Mouse (Mus musculus) macrophage (primary cell): ENCODE data around the gene Strbp. TPM values are rescaled to one million over a fixed set of nuclear protein-coding genes. Genes with fewer than 3 reads are reported as not detected.

ENCODE experiments used
- H3K27ac ChIP-seq: fragments of 350-480 bp; formaldehyde crosslinking; 2 replicates; pipeline ENCODE4 v1.9.0; 2021
- H3K36me3 ChIP-seq: fragments of 350-480 bp; formaldehyde crosslinking; 2 replicates; pipeline ENCODE4 v1.9.0; 2021; ENCODE audit errors: inconsistent target
- H3K4me3 ChIP-seq: fragments of 350-480 bp; formaldehyde crosslinking; 2 replicates; pipeline ENCODE4 v1.9.0; 2021; ENCODE audit errors: inconsistent target
- H3K79me2 ChIP-seq: fragments of 350-480 bp; formaldehyde crosslinking; 2 replicates; pipeline ENCODE4 v1.9.0; 2021; ENCODE audit errors: inconsistent target
- WGBS: methylation state at CpG from one replicate; pipeline ENCODE4 v1.1.7; 2026; ENCODE audit warnings: inconsistent platforms; ENCODE audit not compliant: missing documents; 5-methylcytosine and 5-hydroxymethylcytosine counted together
- polyA plus RNA-seq: library from polyadenylated mRNA; stranded (reverse); fragments of 250-400 nt; gene quantifications from 3 replicates; pipeline ENCODE4 v1.2.4, GENCODE M21; 2018; ENCODE audit warnings: inconsistent platforms

The Strbp gene
- polyA plus RNA-seq, 1 experiment from 2014 or later, result 3.2 TPM

DNA sequence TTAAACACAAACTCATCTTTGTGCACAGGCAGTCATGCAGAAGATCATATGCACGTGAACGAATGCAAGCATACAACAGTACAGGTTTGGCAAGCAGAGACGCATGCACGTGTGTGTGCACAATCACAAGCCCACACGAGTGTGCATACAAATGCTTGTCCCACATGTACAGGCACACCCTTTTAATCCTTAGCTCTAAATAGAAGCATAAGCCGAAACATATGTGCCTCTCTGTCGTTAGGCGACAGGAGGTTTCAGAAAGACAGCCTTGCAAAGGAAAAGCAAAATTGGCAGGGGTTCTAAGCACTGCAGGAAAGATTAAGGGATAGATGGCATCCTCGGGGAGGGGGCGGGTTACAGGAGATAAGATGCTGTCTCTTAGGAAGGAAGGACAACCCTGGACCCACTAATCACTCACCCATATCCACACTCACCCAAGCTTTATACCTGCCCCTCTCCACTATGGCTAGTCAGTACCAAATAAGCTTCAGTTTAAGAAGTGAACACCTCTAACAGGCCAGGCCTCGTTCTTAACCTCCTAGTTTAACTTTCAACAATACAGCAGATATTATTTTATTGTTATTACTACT lies 19.9 kb upstream of the Strbp start:
- Histone ChIP-seq H3K79me2 (no peaks in the 10 kb centered on the region), H3K4me3 (no peak overlapping the region), H3K27ac (no peak overlapping the region), H3K36me3 (no peaks in the 10 kb centered on the region)
- WGBS, result 92% methylated on average over 11 of the region's 11 CpGs

DNA sequence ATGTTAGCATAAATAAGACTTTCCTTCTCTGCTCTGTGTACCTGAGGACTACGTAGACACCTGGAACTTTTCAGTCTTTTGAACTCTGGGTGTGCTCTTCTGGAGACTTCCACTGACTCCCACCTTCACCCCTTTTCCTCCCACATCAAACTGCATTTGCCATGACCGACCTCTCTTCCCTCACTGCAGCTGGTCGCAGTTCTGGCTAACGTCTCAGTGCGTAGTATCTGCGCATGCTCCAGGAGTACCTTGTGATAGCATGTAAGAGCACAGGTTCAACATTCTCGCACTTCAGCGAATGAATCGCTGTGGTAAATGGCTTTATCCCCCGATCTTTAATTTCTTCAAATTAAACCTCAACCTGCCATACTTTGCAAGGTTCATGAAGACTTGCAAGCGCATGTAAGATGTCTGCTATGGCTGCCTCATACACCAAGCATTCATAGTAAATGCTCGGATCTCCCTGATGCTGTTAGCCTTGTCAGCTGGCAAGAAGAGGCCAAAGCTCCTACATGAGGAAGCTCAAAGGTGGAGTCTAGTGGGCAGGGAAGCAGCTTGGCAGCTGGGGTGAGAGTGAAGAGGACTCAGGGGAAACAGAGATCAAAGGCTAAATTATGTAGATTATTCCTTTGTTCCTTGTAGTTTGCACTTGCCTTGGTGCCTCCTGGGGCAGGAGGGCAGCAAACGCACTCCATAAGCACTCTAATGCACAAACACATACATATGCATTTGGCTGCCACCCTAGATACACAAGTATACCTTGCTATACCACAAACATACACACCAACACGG lies 19.2 kb upstream of the Strbp start:
- WGBS, result 94% methylated on average over 14 of the region's 14 CpGs
- no peak overlapping the region for H3K27ac ChIP-seq

DNA sequence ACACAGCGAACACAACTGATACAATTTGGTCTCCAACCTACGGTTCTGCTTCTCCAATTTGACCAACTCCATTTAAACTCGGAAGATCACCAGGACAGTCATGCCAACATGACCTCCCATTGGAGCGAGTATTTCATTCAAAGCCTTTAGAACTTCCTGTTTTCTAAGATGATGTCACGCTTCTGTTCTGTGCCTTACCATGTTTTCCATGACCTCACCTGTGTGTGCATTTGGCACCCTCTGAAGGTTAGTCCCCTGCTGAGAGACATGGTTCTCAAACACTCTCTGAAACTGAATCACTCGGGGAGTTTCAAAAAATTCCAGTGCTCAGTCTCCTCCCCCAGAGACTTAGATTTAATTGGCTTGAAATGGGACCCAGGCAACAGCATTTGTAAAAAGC lies 12.6 kb upstream of the Strbp start:
- WGBS, result 81% methylated on average over 6 of the region's 6 CpGs
- H3K79me2 ChIP-seq, result no peaks in the 10 kb centered on the region
- H3K4me3 ChIP-seq, result no peak overlapping the region
- H3K27ac ChIP-seq, result no peak overlapping the region
- no peaks in the 10 kb centered on the region for H3K36me3 ChIP-seq

More for the DNA sequence above, 19.2 kb upstream of the Strbp start:
- H3K79me2 ChIP-seq, result no peaks in the 10 kb centered on the region
- no peak overlapping the region for H3K4me3 ChIP-seq
- H3K36me3 ChIP-seq, result no peaks in the 10 kb centered on the region

DNA sequence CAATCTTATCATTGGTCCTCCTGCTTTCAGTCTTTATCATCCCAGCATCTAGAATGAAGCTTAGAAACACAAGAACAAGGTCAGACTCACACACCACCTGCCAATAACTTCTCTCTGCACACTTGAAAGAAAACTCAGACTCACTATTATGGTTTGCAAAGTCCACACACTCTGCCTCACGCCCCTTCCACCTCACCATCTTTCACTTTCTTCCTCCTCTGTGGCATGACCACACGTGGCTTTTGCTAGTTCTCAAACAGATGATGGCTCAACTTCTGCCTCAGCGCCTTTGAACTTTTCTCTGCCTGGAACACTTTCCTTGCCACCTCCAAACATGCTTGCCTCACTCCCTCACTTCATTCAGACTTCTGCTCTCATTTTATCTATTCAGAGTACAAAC lies 11.7 kb upstream of the Strbp start:
- 13% methylated on average over 3 of the region's 3 CpGs for WGBS
- Histone ChIP-seq H3K36me3 (no peaks in the 10 kb centered on the region), H3K79me2 (no peaks in the 10 kb centered on the region), H3K4me3 (no peak overlapping the region), H3K27ac (no peak overlapping the region)

DNA sequence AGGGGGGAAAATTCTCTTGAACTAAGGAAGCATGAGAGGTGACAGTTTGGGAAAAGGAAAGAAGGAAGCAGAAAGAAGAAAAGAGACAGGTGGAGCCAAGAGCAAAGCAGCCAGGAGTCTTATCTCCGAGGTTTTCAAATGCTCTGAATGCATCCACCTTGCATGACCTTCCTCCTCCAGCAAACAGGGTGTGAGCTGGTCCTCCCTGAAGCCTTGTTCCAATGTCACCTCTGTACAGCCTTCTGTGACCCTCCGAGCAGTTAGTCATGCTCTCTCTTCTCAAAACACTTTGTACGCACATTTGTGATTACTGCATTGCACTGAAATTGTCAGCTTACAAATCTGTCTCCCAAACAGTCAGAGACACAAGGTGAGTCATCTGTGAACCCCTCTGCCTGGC lies 9.4 kb upstream of the Strbp start:
- Histone ChIP-seq H3K36me3 (no peaks in the 10 kb centered on the region), H3K27ac (no peak overlapping the region), H3K4me3 (no peak overlapping the region), H3K79me2 (no peaks in the 10 kb centered on the region)
- 94% methylated on average over 3 of the region's 3 CpGs for WGBS

DNA sequence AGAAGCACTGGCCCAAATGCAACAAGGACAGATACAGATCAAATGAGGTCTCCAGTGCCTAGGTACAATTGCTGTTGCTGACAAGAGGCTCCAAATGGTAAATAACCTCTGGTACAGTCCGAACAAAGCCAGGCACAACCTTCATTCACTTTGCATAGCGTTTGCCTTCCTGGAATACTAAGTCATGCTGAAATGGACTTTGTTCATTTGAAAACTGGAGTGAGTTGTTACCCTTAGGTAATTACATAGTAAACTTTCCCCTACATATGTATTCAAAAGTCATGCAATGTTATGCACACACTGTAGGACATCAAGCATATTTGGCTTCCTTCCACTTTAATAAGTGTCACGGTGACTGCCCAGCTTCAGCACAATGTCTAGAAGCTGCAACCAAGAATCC lies 5.2 kb upstream of the Strbp start:
- Histone ChIP-seq H3K79me2 (no peaks in the 10 kb centered on the region), H3K4me3 (no peak overlapping the region), H3K36me3 (no peaks in the 10 kb centered on the region), H3K27ac (no peak overlapping the region)
- WGBS, result 95% methylated on average over 3 of the region's 3 CpGs

DNA sequence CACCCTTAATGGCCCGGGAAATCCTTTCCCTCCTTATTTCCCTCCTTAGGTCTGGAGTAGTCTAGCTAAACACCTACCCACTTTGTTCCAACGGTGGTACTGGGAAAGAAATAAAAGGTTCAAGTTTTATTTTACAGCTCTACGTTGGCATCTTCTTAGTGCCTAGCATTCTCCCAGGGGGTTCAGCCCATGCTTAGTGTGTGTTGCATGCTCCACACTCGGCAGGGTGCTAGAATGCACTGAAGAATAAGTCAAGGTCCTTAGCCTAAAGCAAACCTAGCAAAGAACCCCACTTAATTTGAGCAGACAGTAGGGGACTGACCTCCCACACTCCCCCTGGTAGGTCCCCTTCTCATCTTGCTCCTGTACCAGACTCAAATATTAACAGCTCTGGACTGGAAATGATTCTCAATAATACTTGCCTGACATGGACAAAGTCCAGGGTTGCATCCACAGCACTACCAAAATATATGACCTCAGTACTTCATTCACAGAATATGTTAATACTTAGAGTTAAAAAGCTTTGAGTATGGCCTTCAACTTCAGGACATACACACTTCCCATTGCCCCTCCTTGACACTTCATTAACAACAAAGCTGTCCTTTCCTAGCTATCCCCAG lies 592 bp upstream of the Strbp start:
- Histone ChIP-seq H3K36me3 (no peaks in the 10 kb centered on the region), H3K79me2 (no peaks in the 10 kb centered on the region), H3K4me3 (peak overlapping the region; percentile 45; the same call in 1 of the 2 replicates), H3K27ac (no peak overlapping the region)
- 44% methylated on average over 4 of the region's 4 CpGs for WGBS

DNA sequence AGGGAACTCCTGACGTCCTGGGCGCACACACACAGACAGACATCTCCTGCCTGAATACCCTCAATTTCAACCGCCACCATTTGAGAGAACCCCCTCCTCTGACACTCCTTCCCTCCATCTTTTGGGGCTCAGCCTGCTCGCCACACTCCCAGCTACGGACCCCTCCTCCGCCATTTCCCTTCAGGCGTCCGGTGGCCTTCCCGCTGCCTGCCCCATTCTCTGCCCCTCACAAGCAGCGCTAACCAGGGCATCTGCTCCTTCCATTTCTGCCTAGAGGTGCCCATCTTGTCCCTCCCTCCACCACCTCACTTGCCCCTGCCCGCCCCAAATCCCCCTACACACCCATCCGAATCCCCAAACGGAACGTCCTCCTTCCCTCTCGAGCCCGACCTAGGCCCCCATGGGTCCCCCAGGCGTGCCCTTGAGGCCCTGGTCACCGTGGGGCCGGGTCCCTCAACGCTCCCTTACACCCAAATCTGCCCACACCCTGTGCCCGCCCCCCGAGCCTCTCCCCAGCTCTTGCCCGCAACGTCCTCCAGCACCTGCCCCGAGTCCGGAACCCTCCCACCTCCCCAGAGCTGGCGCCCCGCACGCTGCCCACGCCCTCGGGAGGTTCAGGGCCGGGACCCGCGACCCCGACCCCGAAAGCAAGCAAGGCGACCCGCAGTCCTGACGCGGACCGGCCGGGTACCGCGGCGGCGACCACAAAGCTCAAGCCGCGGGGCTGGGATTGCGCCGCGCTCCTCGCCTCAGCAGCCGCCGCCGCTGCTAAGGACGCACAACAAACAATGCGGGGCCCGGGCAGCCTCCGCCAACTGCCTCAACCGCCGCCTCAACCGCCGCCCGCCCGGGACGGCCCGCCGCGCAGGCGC lies 1.1 kb downstream of the Strbp start:
- Histone ChIP-seq H3K36me3 (no peaks in the 10 kb centered on the region), H3K4me3 (peak overlapping the region; percentile 10; the same call in 1 of the 2 replicates), H3K27ac (no peak overlapping the region), H3K79me2 (no peaks in the 10 kb centered on the region)
- 4% methylated on average over 69 of the region's 70 CpGs for whole genome bisulfite sequencing

DNA sequence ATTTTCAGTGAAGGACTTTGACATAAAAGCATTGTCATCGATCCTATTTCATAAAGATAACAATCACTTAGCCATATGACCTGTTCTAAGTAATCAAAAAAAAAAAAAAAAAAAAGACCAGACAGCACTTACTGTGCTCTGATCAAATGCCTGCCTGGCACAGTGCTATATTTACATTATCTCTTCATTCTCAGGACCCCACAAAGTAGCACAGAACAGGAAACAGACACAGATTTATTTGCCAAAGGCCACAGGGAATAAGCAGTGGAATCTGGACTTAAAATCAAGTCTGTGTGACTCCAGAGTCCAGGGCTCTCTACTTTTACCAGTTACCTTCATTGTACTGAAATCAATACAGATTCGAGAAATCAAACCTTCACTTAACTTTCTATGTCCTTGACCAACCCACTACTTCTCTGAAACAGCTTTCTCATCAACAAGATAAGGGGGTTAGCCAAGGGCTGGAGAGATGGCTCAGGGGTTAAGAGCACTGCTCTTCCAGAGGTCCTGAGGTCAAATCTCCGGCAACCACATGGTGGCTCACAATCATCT lies 14.5 kb downstream of the Strbp start:
- Histone ChIP-seq H3K36me3 (no peaks in the 10 kb centered on the region), H3K4me3 (no peak overlapping the region), H3K27ac (no peak overlapping the region), H3K79me2 (no peaks in the 10 kb centered on the region)
- WGBS, result 84% methylated on average over 3 of the region's 3 CpGs

DNA sequence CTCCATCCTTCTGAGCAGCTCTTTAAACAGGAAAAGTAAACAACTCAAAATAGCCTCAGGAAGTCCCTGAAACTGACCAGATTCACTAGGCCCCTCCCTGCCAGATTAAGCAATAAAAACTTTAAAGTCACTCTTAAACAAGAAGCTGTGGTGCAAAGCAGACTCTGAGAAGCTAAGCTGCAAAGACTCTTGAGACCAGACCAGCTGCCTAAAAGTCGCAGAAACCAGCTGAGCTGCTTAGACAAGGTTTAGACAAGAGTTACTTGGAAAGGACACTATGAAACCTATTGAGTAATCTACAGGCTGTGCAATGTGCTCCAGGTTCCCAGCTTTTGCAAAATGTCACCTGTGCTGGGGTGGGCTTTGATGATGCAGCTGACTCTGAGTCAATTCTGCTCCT lies 16.6 kb downstream of the Strbp start:
- no peak overlapping the region for H3K27ac ChIP-seq
- WGBS, result 100% methylated on average over 1 of the region's 1 CpGs

DNA sequence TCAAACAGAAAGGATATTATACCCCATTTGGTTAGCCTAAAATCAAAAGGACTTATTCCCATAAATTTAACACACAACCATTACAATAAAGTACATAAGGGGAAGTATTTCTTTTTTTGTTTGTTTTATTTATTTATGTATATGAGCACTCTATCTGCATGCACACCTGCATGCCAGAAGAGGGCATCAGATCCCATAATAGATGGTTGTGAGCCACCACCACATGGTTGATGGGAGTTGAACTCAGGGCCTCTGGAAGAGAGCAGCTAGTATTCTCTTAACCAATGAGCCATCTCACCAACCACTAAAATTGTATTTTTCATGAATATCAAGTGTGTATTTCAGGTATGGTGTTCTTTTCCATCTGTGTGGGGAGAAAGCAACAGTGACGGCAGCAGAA lies 18.8 kb downstream of the Strbp start:
- 100% methylated on average over 1 of the region's 1 CpGs for WGBS
- H3K4me3 ChIP-seq, result no peak overlapping the region
- no peaks in the 10 kb centered on the region for H3K79me2 ChIP-seq
- H3K36me3 ChIP-seq, result no peaks in the 10 kb centered on the region
- no peak overlapping the region for H3K27ac ChIP-seq

More for the DNA sequence above, 16.6 kb downstream of the Strbp start:
- Histone ChIP-seq H3K4me3 (no peak overlapping the region), H3K79me2 (no peaks in the 10 kb centered on the region), H3K36me3 (no peaks in the 10 kb centered on the region)

DNA sequence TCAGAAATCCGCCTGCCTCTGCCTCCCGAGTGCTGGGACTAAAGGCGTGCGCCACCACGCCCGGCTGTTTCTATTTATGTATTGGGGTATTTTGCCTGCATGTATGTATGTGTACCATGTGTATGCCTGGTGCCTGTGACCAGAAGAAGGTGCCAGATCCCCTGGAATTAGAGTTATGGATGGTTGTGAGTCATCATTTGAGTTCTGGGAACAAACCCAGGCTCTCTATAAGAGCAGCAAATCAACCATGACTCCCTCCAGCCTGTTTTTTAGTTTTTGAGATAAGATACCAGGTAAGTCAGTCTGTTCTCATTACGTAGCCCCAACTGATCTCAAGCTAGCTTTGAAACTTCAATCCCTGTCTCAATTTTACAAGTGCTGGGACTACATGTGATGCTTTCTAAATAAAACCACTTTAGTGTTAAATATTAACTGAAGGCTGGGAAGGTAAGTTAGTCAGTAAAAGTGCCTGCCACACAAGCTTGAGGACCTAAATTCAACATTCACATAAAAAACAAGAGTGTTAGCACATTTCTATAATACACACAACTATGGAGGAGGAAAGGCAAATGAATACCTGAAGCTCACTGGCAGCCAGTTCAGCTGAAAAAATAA lies 21.4 kb downstream of the Strbp start:
- Histone ChIP-seq H3K4me3 (no peak overlapping the region), H3K27ac (no peak overlapping the region), H3K36me3 (no peaks in the 10 kb centered on the region), H3K79me2 (no peaks in the 10 kb centered on the region)
- WGBS, result 97% methylated on average over 7 of the region's 7 CpGs

DNA sequence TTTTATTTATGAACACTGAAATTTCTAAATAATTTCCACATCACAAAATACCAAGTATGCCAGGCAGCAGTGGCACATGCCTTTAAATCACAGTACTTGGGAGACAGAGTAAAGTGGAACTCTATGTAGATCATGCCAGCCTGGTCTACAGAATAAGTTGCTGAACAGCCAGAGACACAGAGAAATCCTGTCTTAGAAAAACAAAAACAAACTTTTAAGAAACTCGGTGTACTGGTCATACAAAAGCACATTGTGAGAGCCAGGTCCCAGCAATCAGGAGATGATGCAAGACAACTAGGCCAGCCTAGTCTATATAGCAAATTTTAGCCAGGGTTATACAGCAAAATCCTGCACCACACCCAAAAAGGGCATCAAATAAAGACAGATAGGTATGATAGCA lies 52.6 kb downstream of the Strbp start:
- WGBS, result 78% methylated on average over 1 of the region's 1 CpGs
- Histone ChIP-seq H3K36me3 (no peaks in the 10 kb centered on the region), H3K27ac (no peak overlapping the region), H3K79me2 (no peaks in the 10 kb centered on the region), H3K4me3 (no peak overlapping the region)

DNA sequence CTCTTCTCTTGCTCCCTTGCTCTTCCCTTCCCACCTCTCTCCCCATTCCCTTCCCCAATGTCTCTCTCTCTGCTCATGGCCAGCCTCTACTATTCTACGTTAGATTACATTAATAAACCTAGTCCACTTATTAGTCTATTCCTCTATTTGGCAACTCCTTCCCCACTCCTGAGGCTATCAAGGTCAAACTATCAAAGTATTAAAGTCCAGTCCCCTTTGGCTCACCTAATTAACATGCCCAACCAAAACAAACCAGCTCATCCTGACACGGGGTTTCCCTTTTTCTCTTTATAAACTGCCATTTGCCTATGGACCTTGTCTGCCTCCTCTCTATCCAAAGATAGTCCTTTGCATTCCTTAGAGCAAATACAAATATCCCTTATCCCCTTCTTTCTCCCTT lies 54.1 kb downstream of the Strbp start:
- H3K36me3 ChIP-seq, result no peaks in the 10 kb centered on the region
- WGBS, result 89% methylated on average over 2 of the region's 2 CpGs
- no peaks in the 10 kb centered on the region for H3K79me2 ChIP-seq
- no peak overlapping the region for H3K4me3 ChIP-seq
- no peak overlapping the region for H3K27ac ChIP-seq
